Mouse (Mus musculus): ENCODE results near the gene Camk2g. TPM values are rescaled to one million over a fixed set of nuclear protein-coding genes. Genes with fewer than 3 reads are reported as not detected.

The Camk2g gene
- total and polyA plus RNA-seq, 2 experiments from 2014 or later: 204 to 291 TPM

DNA sequence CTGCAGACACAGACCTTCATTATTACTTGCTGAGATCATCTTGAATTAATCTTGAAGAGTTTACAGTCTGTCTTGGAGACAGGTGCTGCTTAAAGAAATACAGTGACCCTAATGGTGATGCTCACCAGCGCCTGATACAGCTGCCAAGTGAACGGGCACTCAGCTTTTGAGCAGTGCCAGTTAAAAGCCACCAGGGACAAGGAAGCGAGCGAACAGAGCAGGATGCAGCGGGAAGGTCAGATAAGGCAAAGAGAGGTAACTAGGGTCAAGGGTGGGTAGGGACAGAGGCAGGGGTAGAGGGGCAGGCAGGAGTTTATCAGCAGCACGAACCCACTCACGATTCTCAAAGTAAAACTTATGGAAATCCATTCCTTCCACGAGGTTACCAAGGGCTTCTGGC, 55.4 kb downstream of the Camk2g start:
- Histone ChIP-seq H3K9ac (replicated peaks; ENCODE audit: low read length) (no peak overlapping the region), H3K4me3 (ENCODE audit: low read length) (no peak overlapping the region), H3K4me1 (ENCODE audit: insufficient read depth, low read length) (no peaks in the 10 kb centered on the region), H3K4me2 (ENCODE audit: low read depth, low read length) (no peak overlapping the region), H3K9me3 (ENCODE audit: low read length) (no peaks in the 10 kb centered on the region), H3K36me3 (ENCODE audit: insufficient read depth, low read length) (peaks cover 42% of the 10 kb centered on the region), H3K27me3 (ENCODE audit: insufficient read depth, low read length) (no peaks in the 10 kb centered on the region), H3K27ac (no peak overlapping the region)
- DNase-seq (ENCODE audit: low spot score): no peak
- no peak for TF ChIP-seq CTCF (IDR thresholded peaks at IDR 0.05; ENCODE audit: low read depth)
- WGBS: 89% methylated on average over 8 of the region's 8 CpGs
- ATAC-seq: no peak

DNA sequence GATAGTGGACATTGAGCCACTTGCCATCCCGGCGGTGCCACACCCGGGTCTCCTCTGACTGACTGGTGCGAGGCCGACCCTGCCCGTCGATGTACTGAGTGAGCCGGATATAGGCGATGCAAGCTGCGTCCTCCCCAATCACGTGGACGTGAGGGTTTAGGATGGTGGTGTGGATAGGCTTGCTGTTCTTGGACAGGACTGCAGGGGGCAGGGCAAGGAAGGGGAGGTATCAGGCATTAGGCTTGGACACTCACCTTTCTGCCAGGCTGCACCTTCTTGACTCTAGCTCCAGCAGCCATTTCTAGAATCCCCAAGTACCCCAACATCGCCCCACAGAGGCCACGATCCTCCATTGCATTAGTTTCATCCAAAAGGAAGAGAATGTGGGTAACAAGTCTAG, 56.6 kb downstream of the Camk2g start:
- 42% methylated on average over 14 of the region's 14 CpGs for WGBS
- no peaks in the 10 kb centered on the region for H3K4me1 ChIP-seq (ENCODE audit: insufficient read depth, low read length)
- no peaks in the 10 kb centered on the region for H3K9me3 ChIP-seq (ENCODE audit: low read length)
- no peaks in the 10 kb centered on the region for H3K27me3 ChIP-seq (ENCODE audit: insufficient read depth, low read length)
- no peak overlapping the region for H3K27ac ChIP-seq
- peak; percentile 24 for ATAC-seq
- H3K36me3 ChIP-seq (ENCODE audit: insufficient read depth, low read length): peaks cover 37% of the 10 kb centered on the region
- peak; percentile 80 for TF ChIP-seq CTCF (IDR thresholded peaks at IDR 0.05; ENCODE audit: low read depth)
- no peak overlapping the region for H3K4me3 ChIP-seq (ENCODE audit: low read length)
- H3K4me2 ChIP-seq (ENCODE audit: low read depth, low read length): no peak overlapping the region
- no peak overlapping the region for H3K9ac ChIP-seq (replicated peaks; ENCODE audit: low read length)
- peak; percentile 52 for DNase-seq (ENCODE audit: low spot score)

DNA sequence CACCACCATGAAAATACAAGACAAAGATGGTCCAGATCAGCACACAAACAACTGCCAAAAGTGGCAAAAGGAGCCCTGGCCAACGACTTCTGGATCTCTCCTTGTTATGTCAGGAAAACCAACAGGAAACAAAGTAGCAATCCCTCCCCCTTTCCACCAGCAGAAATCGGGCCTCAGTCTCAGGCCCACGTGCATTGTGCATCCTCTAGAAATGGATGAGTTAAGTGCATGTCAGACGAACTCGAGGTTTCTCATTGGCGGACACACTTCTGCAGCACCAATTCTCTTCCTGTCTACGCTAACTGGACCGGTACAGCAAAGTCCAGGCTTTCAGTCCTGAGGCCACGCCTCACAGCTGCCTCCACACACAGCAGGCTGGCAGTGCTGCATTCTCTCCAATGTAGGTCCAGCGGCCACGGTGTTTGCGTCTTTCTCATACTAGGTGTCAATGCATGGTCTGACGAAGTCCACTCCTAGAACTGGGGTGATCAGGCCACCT, 57.9 kb downstream of the Camk2g start:
- H3K9ac ChIP-seq (replicated peaks; ENCODE audit: low read length): no peak overlapping the region
- H3K36me3 ChIP-seq (ENCODE audit: insufficient read depth, low read length): peaks cover 26% of the 10 kb centered on the region
- no peak for TF ChIP-seq CTCF (IDR thresholded peaks at IDR 0.05; ENCODE audit: low read depth)
- 79% methylated on average over 13 of the region's 13 CpGs for WGBS
- H3K27ac ChIP-seq: 0 out of 2 replicates have a peak overlapping the region, but pooled peaks have one; percentile 87
- no peak for ATAC-seq
- H3K4me1 ChIP-seq (ENCODE audit: insufficient read depth, low read length): no peaks in the 10 kb centered on the region
- no peak overlapping the region for H3K4me2 ChIP-seq (ENCODE audit: low read depth, low read length)
- no peaks in the 10 kb centered on the region for H3K9me3 ChIP-seq (ENCODE audit: low read length)
- no peaks in the 10 kb centered on the region for H3K27me3 ChIP-seq (ENCODE audit: insufficient read depth, low read length)
- no peak for DNase-seq (ENCODE audit: low spot score)
- H3K4me3 ChIP-seq (ENCODE audit: low read length): no peak overlapping the region

DNA sequence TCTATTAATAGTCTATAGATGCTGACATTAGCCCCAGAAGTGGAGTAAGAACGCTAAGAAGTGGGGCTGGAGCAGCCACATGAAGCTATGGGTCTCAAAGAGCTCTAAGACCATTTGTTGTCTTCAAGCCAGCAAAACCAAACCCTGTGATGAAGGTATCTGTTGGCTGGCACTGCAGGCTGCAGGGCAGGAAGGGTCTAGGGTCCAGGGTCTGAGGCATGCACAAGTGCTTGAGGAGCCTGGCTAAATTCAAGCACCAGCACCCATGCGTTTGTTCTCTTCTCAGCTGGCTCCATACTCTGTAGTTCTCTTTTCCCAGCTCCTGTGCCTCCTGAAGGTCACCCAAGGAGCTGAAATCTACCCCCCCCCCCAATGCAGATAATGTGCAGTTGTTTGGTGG, 58.8 kb downstream of the Camk2g start:
- no peak for TF ChIP-seq CTCF (IDR thresholded peaks at IDR 0.05; ENCODE audit: low read depth)
- Histone ChIP-seq H3K27ac (peak overlapping the region; percentile 87; the same call in 1 of the 2 replicates), H3K4me3 (ENCODE audit: low read length) (no peak overlapping the region), H3K9me3 (ENCODE audit: low read length) (no peaks in the 10 kb centered on the region), H3K9ac (replicated peaks; ENCODE audit: low read length) (no peak overlapping the region), H3K36me3 (ENCODE audit: insufficient read depth, low read length) (peaks cover 29% of the 10 kb centered on the region), H3K27me3 (ENCODE audit: insufficient read depth, low read length) (no peaks in the 10 kb centered on the region), H3K4me2 (ENCODE audit: low read depth, low read length) (peak overlapping the region; percentile 91; the same call in 1 of the 2 replicates), H3K4me1 (ENCODE audit: insufficient read depth, low read length) (no peaks in the 10 kb centered on the region)
- ATAC-seq (no peak), DNase-seq (ENCODE audit: low spot score) (no peak)
- WGBS: 65% methylated on average over 2 of the region's 2 CpGs

DNA sequence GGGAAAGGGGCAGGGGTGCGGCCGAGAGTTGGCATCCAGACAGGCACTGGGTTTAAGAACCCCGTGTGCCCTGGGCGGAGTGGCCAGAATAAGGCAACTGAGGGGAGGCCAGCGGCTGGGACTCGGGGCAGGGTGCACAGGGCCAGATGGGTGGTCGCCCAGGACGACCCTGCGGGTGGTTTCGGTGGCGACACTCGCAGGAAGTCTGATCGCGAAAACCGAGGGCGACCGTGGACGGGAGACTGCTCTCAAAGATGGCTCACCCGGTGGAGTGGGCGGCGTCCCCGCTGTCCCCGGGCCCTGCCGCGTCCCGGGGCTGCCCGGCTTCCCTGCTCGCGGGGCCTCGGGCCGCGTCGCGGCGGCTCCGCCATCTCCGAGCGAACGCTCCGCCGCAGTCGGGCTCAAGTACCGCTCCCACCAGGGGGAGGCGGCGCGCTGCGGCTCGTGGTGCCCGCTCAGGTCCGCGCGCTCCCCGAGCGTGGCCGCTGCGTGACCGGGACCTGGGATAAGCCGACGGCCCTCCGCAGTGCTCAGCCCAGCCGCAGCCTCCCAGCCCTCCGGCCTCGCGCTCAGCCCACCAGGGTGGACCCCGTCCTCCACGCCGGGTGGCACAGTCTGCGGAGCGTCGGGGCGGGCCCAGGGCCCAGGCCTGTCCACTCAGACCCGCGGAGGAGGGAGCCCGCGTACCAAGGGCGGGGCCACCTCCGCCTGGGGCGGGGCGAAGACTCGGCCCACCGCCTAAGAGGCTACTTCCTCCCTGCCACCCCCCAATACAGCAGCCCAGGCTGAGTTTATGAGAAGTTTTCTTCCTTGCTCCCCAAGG, 59.7 kb downstream of the Camk2g start, which contains the start of gene Ndst2:
Gene Ndst2, minus strand, starts transcription at position 611 of the 823 bp plus-strand sequence.
- H3K9ac ChIP-seq (replicated peaks; ENCODE audit: low read length): peak within 1 kb of the TSS; percentile 90
- H3K27ac ChIP-seq: peak within 1 kb of the TSS; percentile 87
- H3K9me3 ChIP-seq (ENCODE audit: low read length): no peaks in the 10 kb centered on the region
- H3K4me2 ChIP-seq (ENCODE audit: low read depth, low read length): peak within 1 kb of the TSS; percentile 91
- no peaks in the 10 kb centered on the region for H3K4me1 ChIP-seq (ENCODE audit: insufficient read depth, low read length)
- ATAC-seq (peak; percentile 98), DNase-seq (ENCODE audit: low spot score) (peak; percentile 94)
- H3K36me3 ChIP-seq (ENCODE audit: insufficient read depth, low read length): peaks cover 31% of the 10 kb centered on the region
- H3K27me3 ChIP-seq (ENCODE audit: insufficient read depth, low read length): no peaks in the 10 kb centered on the region
- TF ChIP-seq CTCF (IDR thresholded peaks at IDR 0.05; ENCODE audit: low read depth): 0 out of 2 replicates have a peak, but pooled peaks have one; percentile 2
- H3K4me3 ChIP-seq (ENCODE audit: low read length): peak within 1 kb of the TSS; percentile 77
- WGBS: under 1% methylated on average over 74 of the region's 81 CpGs

DNA sequence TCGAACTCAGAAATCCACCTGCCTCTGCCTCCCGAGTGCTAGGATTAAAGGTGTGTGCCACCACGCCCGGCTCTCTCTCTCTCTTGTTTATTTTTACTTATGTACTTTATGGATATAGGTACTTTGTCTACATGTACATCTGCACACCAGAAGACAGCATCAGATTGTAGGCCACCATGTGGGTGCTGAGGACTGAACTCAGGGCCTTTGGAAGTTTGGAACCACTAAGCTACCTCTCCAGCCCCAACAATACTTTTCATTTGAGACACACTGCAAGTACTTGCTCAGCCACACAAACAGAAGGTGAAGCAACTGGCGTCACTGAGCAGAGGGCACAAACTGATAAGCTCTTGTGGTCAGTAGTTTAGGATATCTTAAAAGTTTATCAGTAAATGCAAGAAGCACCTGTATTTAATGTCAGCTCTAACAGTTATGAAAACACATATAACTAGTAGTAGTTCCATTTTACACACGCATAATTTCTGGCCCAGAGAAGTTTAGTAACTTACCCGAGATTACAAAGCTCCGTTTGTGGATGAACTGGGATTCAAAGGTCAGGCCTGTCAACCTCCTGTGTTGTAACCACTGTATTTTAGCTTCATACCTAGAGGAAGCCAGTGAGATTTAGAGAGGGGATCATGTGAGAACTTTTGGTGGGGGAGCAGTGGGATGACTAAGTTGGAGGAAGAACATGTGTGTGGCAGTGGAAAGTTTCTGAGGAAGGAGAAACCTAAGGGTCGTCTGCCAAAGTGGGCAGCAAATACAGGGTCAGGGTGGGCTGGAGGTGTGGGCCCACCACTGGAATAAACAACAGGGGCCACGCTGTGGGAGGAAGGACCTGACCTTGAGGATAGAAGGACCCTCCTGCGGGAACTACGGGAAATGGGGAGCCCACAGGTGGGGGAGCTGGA, 60.6 kb downstream of the Camk2g start:
- Histone ChIP-seq H3K36me3 (ENCODE audit: insufficient read depth, low read length) (peaks cover 30% of the 10 kb centered on the region), H3K4me1 (ENCODE audit: insufficient read depth, low read length) (no peaks in the 10 kb centered on the region), H3K27ac (peak overlapping the region; percentile 87; the same call in 1 of the 2 replicates), H3K4me2 (ENCODE audit: low read depth, low read length) (peak overlapping the region; percentile 91), H3K4me3 (ENCODE audit: low read length) (peak overlapping the region; percentile 77), H3K9ac (replicated peaks; ENCODE audit: low read length) (peak overlapping the region; percentile 90), H3K9me3 (ENCODE audit: low read length) (no peaks in the 10 kb centered on the region), H3K27me3 (ENCODE audit: insufficient read depth, low read length) (no peaks in the 10 kb centered on the region)
- DNase-seq (ENCODE audit: low spot score) (no peak), ATAC-seq (no peak)
- WGBS: 49% methylated on average over 12 of the region's 12 CpGs
- no peak for TF ChIP-seq CTCF (IDR thresholded peaks at IDR 0.05; ENCODE audit: low read depth)
